Mouse (Mus musculus): ENCODE measurements at regions not wholly inside any gene's neighbourhood (a gene's known extent, or its start where the extent isn't known, plus 50 kb on each side); places are given as distances from the start of the nearest gene placed in this dataset.

DNA sequence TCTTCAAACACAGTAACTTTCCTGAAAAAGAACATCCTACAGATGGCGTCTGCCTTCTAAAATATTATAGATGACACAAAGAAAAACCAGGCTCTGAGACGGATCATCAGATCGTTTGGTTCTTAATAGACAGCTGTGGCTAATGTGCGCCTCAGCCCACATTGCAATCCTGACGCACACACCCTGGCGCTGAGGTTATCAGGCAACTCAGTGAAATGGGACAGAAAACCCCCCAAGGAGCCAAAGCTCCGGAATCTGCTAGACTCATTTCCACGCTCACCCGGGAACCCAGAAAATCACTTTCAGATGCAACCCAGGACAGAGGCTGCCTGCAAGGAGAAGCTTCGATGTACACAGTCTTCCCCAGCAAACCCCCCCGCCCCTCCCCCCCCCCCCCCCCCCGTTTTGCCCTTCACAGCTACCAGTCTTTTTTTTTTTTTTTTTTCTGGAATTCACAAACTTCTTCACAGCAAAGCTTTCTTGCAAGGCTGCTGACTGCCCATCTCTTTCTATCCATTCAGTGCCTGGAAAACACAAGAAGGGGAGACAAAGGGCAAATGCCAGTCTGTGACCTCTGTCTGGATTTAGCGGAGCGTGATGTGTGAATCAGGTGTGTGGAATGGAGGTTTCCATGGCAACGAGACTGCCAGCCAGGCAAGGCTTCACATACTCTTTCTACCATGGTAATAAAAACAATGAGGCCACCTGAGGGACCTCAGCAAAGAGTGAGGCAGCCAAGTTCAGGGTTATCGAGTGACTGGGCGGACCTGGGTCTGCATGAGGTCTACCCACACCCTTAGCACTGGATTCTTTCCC, 286.9 kb downstream of the Gm11361 start:
- ATAC-seq (replicated peaks in 1 of 2; ENCODE audit: insufficient read depth in 1 of 2, low FRiP score in 2 of 2, low TSS enrichment in 1 of 2, low read depth in 1 of 2, poor library complexity in 2 of 2, severe bottlenecking in 2 of 2) = no peak

DNA sequence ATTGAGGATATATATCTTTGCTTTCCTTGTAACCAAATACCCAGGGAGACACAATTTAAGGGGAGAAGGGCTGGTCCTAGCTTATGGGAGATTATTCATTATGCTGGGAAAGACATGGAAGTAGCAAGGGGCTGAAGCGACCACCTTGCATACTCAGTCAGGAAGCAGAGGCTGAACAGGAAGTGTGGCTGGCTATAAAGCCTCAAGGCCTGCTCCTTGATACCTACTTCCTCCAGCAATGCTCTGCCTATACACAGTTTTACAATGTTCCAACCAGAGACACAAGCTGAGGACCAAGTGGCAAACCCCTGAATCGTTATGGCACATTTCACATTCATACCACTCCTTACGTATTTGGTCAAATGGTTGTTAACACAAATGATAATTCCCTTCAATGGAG, 284.3 kb downstream of the Gm11361 start:
- ATAC-seq (replicated peaks in 1 of 2; ENCODE audit: insufficient read depth in 1 of 2, low FRiP score in 2 of 2, low TSS enrichment in 1 of 2, low read depth in 1 of 2, poor library complexity in 2 of 2, severe bottlenecking in 2 of 2) = peak; percentile 48 to 53; a peak in 3 of 4 replicates

DNA sequence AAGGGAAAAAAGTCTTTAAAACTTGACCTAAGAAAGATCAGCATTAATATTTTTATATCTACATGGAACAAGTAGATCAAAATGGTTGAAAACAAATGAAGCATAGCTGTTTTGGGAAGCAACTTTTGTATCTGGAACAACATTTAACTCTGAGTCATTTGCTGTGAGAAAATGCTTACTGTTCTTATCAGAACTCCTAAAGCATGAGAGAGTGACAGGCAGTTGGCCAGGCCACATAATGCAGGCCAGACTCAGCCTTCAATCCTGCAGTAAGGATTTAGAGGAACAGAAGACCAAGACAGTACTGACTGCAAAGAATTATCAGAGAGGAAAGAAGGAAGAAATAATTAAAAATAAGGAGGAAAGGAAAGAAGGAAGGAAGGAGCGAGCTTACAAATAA, 275.8 kb downstream of the Gm11361 start:
- ATAC-seq (replicated peaks in 1 of 2; ENCODE audit: insufficient read depth in 1 of 2, low FRiP score in 2 of 2, low TSS enrichment in 1 of 2, low read depth in 1 of 2, poor library complexity in 2 of 2, severe bottlenecking in 2 of 2) = no peak

DNA sequence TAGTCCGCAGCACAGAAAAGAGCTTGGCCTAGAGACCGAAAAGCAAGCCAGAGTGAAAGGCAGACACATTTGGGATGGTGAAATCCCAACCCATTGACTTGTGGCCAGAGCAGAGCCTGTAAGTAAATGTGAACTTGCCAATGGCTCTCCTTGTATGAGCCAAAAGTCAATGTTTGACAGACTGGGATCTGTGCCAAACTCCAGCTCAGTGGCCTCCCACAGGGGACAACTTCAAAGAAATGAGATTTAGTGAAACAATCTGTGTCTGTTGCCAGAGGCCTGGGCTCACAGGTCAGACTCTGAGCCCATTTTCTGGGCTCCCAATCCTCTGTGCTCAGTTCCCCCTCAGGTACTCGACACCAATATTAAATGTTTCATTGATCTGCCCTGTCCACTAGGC, 274.9 kb downstream of the Gm11361 start:
- ATAC-seq (replicated peaks in 1 of 2; ENCODE audit: insufficient read depth in 1 of 2, low FRiP score in 2 of 2, low TSS enrichment in 1 of 2, low read depth in 1 of 2, poor library complexity in 2 of 2, severe bottlenecking in 2 of 2) = peak in 1 of 2 experiments; percentile 25; a peak in 1 of 4 replicates

DNA sequence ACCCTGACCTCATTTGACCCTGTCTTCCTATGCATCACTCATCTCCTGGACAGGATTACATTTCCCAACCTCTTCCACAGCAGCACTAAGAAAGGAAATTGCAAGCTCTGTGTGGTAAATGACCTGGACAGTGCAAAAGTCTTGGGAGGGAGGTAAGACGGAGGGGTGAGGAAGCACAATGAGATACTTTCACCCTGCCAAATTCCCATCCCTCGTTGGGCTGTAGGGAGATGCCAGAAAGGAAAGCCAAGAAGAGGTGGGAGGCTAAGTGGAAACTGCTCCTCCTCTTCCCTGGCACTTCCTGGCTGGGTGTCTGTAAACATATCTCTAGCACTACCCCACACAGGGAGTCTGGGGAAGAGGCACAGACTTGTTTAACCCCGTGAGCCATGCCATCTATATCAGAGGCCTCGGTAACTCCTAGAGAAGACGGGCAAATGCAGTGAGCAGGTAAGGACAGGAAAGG, 274.2 kb downstream of the Gm11361 start:
- ATAC-seq (replicated peaks in 1 of 2; ENCODE audit: insufficient read depth in 1 of 2, low FRiP score in 2 of 2, low TSS enrichment in 1 of 2, low read depth in 1 of 2, poor library complexity in 2 of 2, severe bottlenecking in 2 of 2) = no peak

DNA sequence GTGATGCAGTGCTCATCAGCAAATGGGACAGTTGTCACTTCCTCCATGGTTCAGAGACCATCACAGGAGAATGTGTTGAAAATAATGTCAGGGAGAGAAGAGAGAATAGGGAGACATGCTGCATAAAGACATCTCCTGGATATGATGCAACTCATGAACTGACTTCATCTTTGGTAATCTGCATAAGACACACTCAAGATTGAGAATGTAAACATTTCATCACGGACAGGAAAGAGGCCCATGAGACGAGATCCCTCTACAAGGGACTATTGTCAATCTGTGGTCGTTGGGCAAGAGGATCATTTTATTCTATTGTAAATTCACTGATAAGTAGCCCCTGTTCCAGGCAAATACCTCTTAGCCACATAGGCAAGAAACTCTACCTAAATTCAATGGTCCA, 273.6 kb downstream of the Gm11361 start:
- ATAC-seq (replicated peaks in 1 of 2; ENCODE audit: insufficient read depth in 1 of 2, low FRiP score in 2 of 2, low TSS enrichment in 1 of 2, low read depth in 1 of 2, poor library complexity in 2 of 2, severe bottlenecking in 2 of 2) = no peak; a peak in 1 of 4 replicates

DNA sequence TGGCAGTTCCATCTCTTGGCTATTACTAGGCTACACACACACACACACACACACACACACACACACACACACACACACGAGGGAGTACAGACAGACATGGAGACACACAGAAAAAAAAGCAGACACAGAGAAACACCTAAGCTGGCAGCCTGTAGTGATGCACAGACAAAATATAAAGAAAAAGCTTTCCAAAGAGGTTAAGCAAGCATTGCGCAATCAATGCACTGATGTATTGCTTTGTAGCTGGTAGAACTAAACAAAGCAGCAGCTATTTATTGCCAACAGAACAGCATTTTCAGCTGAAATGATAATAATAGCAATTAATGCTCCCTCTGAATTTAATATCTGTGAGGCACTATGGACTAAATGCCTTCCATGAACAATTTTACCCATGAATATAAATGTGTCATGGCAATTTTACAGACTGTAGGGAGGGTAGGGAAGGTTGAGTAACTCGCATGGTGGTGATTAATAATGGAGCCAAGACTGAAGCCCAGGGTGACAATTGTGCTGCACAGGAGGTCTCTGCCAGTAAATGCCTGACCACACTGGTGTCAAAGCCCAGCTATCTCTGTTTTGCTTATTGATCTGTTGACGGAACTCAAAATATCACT, 271.7 kb downstream of the Gm11361 start:
- no peak for ATAC-seq (replicated peaks in 1 of 2; ENCODE audit: insufficient read depth in 1 of 2, low FRiP score in 2 of 2, low TSS enrichment in 1 of 2, low read depth in 1 of 2, poor library complexity in 2 of 2, severe bottlenecking in 2 of 2)

DNA sequence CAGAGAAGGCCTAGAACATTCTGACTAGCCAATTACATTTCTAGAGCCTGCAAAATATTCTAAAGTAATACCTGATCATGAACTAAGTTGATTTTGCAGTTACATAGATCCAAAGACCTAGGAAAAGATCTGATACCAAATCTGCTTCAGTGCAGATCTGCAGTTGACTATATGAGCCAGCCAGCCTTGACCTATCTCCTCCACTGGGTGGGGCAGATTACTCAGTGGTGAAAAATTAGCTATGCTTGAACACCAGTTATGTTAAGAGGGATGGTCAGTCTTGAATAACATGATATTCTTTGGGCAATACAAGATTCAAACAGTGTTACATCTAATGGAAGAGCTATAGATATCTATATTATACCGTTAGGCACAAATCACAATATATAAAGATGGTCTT, 269.0 kb downstream of the Gm11361 start:
- no peak for ATAC-seq (replicated peaks in 1 of 2; ENCODE audit: insufficient read depth in 1 of 2, low FRiP score in 2 of 2, low TSS enrichment in 1 of 2, low read depth in 1 of 2, poor library complexity in 2 of 2, severe bottlenecking in 2 of 2)

DNA sequence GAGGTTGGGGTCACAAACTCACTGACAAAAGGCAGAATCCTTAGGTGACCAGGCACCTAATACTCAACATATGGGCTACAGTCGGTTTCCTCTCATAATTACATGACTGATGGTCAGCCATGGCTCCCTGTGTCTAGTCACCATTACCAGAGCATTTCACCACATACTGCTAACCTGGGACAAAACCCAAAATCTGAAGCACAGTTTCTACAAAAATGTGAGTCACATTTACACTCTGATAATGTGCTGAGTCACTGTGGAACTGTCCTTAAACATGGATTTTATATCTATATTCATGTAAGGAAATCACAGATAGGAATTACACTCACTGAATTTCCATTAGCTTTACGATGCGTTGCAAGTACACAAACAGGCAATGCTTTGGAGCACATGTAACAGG, 267.1 kb downstream of the Gm11361 start:
- ATAC-seq (replicated peaks in 1 of 2; ENCODE audit: insufficient read depth in 1 of 2, low FRiP score in 2 of 2, low TSS enrichment in 1 of 2, low read depth in 1 of 2, poor library complexity in 2 of 2, severe bottlenecking in 2 of 2) = no peak

DNA sequence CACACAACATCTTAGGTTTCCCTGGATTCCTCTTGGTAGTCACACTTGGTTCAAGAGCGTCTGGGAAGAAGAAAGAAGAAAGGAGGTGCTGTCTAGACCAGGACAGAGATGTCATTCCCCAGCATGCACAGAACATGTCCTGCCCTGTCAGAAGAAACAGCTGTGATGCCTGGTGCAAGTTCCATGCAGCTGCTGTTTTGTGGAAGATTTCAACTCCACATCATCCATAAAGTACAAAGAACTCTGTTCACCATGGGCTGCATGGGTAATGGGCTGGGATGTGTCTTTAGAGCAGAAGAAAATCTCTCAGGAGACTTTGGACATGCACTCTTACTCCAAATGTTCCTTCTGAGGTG, 262.8 kb downstream of the Gm11361 start:
- ATAC-seq (replicated peaks in 1 of 2; ENCODE audit: insufficient read depth in 1 of 2, low FRiP score in 2 of 2, low TSS enrichment in 1 of 2, low read depth in 1 of 2, poor library complexity in 2 of 2, severe bottlenecking in 2 of 2) = no peak

DNA sequence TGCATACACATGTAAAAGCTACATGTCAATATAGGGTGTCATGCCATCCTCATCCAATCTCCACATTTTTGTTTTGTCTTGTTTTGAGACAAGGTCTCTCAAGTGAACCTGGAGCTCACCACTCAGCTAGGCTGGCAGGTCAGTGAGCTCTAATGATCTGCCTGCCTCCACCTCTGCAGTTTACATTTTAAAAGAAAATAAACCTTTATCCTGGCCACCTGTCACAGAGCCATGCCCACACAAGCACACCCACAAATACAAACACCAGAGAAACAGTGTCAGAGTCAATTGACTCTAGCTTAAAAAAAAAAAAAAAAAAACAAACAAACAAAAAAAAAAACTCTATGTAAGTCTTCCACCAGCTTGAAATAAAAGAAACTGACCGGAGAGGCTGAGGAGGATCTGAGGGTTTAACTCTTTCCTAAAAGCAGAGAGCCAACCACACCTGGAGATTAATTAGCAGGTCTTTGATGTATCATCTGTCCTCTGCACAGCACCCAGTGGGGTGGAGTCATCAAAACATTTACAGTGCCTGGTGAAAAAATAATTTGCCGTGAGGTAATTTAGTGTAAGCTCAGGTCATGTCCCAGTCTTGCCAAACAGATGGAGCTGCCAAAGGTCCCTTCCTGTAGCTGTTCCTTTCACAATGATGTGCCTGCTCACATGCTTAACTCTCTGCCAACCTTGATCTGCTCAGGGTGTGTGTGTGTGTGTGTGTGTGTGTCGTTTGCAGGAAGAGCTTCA, 262.2 kb downstream of the Gm11361 start:
- no peak for ATAC-seq (replicated peaks in 1 of 2; ENCODE audit: insufficient read depth in 1 of 2, low FRiP score in 2 of 2, low TSS enrichment in 1 of 2, low read depth in 1 of 2, poor library complexity in 2 of 2, severe bottlenecking in 2 of 2)

DNA sequence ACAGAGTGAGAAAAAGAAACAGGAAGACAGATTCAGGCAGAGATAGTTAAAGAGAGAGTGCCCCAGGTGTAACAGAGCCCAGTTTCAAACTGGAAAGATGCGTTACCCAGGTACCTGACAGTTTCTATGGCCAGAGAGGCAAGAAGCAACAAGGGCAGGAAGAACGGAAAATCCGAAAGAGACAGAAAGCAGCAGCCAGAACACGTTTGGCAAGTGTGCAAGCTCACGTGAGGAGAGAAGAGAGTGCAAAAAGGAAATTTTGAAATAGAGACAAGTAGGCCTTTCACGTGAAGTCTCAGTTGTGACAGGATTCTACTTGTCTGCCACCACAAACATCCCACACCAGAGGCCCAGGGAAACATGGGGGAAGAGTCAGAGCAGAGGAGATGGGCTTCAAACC, 259.8 kb downstream of the Gm11361 start:
- ATAC-seq (replicated peaks in 1 of 2; ENCODE audit: insufficient read depth in 1 of 2, low FRiP score in 2 of 2, low TSS enrichment in 1 of 2, low read depth in 1 of 2, poor library complexity in 2 of 2, severe bottlenecking in 2 of 2) = no peak

DNA sequence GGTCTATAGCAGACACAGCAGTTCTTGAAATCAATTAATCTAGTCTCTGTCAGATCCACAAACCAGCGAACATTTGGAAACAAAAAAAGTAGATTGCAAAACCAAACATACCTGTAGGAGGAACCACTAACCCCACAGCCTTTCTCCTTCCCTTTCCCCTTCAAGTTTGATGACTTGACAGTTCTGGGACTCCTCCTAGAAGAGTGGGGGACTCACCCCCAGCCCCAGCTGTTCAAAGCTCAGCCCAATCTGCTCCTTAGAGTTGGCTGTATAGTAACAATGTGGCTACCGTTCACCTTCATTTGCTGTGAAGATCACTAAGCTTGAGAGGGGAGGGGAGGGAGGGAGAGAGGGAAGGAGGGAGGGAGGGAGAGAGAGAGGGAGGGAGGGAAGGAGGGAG, 259.3 kb downstream of the Gm11361 start:
- peak; percentile 13 to 26; a peak in 2 of 4 replicates for ATAC-seq (replicated peaks in 1 of 2; ENCODE audit: insufficient read depth in 1 of 2, low FRiP score in 2 of 2, low TSS enrichment in 1 of 2, low read depth in 1 of 2, poor library complexity in 2 of 2, severe bottlenecking in 2 of 2)

DNA sequence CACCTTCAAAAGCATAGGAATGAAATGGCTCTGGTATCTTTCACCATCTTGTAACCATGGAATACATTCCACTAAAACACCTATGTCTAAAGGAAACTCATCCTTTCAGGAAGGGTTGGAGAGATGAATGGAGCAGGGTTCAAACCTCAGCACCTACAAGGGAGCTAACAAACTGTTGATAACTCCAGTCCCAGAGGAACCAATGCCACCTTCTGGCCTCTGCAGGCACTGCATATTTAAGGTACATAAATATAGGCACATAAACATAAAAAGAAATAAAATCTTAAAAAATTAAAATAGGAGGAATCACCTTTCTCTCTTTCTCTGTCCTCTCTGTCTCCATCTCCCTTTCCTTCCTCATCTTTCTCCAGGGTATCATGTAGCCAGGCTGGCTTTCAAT, 256.9 kb downstream of the Gm11361 start:
- no peak for ATAC-seq (replicated peaks in 1 of 2; ENCODE audit: insufficient read depth in 1 of 2, low FRiP score in 2 of 2, low TSS enrichment in 1 of 2, low read depth in 1 of 2, poor library complexity in 2 of 2, severe bottlenecking in 2 of 2)

DNA sequence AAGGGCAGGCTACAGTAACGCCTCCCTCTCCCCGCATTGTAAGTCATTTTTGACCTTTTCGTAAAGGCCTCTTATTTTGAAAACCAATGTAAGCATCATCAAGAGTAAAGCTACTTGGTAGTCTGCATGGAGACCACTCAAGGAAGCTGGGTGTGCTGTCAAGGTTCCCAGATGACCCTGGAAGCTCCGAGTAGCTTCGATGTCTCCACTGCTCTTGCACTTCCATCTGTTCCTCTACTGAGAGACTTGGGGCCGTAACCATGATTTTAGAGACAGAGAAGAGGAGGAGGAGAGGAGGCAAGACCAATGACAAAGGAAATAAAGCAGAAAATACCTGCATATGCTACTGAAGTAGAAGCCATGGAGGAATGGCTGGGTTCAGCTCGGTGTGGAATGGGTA, 256.0 kb downstream of the Gm11361 start:
- ATAC-seq (replicated peaks in 1 of 2; ENCODE audit: insufficient read depth in 1 of 2, low FRiP score in 2 of 2, low TSS enrichment in 1 of 2, low read depth in 1 of 2, poor library complexity in 2 of 2, severe bottlenecking in 2 of 2) = no peak

DNA sequence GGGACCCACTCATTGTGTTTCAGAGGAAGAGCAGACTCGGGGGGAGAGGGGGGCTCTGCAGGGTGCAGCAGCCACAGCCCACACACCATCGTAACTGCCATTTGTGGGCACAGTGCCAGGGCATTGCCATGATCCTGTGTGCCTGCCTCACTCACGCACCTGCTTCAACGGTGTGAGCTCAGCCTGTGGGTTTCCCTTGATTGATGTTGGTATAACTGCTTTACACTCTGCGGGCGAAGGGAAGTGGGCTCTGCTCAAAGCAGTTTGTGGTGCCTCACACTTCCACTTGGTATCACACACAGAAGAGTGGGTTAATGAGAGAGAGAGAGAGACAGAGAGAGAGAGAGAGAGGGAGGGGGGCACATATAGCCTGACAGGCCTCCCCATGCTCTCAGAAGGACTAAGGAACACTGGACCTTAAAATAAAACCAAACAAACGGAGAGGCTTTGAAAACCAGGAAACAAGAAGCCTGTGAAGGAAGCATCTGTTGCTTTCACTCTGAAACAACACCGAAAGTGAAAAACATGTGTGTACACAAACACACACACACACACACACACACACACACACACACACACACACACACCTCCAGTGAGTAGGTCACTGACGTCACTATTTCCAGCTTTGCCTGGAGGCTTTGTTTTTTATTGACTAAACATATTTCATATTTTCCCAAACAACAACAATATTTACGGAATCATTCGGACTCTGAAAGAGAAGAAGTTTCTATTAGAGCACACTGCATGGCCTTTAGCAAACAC, 255.4 kb downstream of the Gm11361 start:
- peak; percentile 97 to 98 for ATAC-seq (replicated peaks in 1 of 2; ENCODE audit: insufficient read depth in 1 of 2, low FRiP score in 2 of 2, low TSS enrichment in 1 of 2, low read depth in 1 of 2, poor library complexity in 2 of 2, severe bottlenecking in 2 of 2)

DNA sequence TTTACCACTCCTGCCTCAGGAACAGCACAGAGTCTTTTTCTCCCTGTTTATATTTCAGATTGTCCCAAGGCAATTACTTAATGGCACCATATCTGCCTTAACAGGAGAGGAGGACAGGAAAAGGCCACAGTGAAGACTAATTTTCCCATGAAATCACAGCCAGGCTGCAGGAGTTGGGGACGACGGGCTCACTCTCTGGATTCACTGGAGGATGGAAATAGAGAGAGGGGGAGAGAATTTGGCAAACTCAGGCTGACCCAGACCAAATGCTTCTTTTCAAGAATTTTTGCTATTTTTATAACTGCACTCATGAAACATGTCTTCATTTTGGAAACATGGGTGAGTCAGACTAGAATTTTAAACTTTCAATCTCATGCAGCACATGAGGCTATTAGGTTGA, 250.9 kb downstream of the Gm11361 start:
- no peak for ATAC-seq (replicated peaks in 1 of 2; ENCODE audit: insufficient read depth in 1 of 2, low FRiP score in 2 of 2, low TSS enrichment in 1 of 2, low read depth in 1 of 2, poor library complexity in 2 of 2, severe bottlenecking in 2 of 2)

DNA sequence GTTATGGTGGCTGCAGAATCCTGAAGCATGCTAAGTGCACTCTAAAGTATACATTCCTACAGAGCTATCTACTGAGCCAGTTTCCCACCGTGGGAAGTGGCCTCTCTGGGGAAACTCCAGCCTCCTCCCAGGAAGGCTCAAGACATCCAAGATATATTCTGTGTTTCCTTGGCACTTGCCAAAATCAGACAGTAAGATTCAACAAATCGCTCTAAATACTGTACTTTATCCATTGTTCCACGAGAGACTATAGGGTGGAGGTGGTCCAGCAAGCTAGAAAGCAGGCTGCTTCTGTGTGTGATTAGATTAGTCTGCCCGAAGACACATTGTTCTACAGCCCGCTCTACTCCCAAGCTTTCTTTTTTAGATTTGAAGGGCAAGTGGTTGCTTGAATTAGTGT, 250.5 kb downstream of the Gm11361 start:
- ATAC-seq (replicated peaks in 1 of 2; ENCODE audit: insufficient read depth in 1 of 2, low FRiP score in 2 of 2, low TSS enrichment in 1 of 2, low read depth in 1 of 2, poor library complexity in 2 of 2, severe bottlenecking in 2 of 2) = no peak
